Mouse (Mus musculus) heart, postnatal 4 days (tissue): Measurements from ENCODE around the gene Ahnak2. TPM values are rescaled to one million over a fixed set of nuclear protein-coding genes. Genes with fewer than 3 reads are reported as not detected.
A peak's percentile ranks its signal among the peaks of the same experiment; 100 is the strongest.

Experiments
- DNase-seq: peaks from one replicate; pipeline ENCODE4 v3.0.0; 2021
- total RNA-seq, 2 experiments: library from RNA; stranded (reverse); gene quantifications; 2 replicates each; pipeline ENCODE4 v1.2.3; 2021

The Ahnak2 gene
- total RNA-seq, 2 experiments from 2014 or later: 13.5 to 16.8 TPM

DNA sequence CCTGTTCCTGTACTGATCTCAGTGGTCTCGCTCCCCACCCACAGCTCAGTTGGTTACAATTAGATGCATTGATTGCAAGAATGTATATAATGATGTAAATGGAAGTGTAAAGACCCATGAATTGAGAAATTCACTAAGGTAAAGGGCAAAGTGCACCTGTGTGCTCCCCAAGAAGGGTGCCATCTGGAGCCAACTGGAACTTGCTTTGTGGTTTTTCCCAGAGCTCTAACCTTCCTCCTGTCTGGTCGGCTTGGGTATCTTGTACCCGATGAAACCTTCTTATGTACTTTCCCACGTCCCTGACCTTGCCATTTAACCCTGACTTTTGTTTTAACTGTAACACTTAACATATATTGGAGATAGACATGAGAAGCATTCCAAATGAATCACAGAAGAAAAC lies 46.6 kb downstream of the Ahnak2 start:
- DNase-seq: no peak

- no peak for DNase-seq
Observed at GRCm38 (mm10) chr12:112752399-112752798, 50.1 kb downstream of the Ahnak2 start.

- no peak for DNase-seq
Observed at GRCm38 (mm10) chr12:112750976-112751375, 51.5 kb downstream of the Ahnak2 start.

DNA sequence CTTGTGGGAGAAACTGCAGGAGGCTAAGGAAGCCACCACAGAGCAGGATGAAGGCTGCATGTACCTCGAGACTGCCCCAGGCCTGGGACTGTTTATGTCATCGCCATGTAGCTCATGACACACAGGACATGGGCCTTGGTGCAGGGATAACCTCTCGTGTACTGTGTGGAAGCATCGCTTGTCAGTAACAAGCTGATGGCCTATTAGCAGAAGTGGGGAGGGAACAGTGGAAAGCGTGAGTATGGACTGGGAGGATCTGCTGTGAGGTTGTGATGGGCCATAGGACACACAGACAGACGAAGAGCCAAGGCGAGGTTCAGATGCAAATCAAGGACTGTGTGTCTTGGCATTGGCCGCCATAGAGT lies 54.9 kb downstream of the Ahnak2 start:
- DNase-seq: no peak

DNA sequence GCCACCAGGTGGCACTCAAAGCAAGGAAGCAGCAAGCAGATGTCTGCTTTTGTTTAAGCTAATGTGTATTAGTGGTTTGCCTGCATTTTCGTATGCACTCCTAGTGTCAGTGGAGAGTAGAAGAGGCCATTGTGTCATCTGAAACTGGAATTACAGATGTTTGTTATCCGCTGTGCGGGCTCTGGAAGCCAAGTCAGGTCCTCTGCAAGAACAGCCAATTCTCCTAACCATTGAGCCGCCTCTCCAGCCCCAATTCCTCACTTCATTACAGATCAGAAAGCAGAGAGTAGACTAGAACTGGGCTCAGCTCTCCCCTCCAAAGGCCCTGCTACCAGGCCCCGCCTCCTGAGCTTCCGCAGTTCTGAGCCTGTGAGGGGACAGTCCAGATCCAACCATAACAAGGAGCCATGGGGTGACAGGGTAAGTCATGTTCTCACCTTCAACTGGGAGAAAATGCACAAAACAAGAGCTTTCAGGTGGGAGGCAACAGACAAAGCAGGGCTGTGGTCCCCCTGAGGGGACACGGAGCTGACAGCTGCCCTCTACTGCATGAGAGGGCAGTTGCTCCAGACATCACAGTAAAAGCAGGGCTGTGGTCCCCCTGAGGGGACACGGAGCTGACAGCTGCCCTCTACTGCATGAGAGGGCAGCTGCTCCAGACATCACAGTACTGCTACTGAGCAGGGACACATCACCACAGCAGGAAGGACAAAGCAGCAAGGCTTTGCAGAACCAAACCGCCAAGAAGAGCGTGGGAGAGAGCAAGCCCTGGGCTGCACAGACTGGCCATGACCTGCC lies 55.5 kb downstream of the Ahnak2 start:
- peak; percentile 62 for DNase-seq

DNA sequence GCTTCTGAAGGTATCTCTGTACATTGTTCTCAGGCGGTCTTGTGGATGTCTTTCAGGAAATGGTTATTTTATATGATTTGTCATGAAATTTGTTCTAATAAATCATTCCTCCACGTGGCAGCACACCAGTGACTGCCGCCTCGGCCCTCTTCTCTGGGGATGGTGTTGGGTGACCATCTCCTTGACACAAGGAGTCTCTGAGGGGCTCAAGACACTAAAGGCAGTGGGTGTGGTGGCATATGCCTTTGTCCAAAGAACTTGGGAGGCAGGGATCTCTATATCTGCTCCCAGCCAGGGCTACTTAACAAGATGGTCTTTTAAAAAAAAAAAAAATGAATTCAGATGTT lies 56.0 kb downstream of the Ahnak2 start:
- no peak for DNase-seq

- DNase-seq: no peak
Observed at GRCm38 (mm10) chr12:112745716-112746115, 56.7 kb downstream of the Ahnak2 start.

DNA sequence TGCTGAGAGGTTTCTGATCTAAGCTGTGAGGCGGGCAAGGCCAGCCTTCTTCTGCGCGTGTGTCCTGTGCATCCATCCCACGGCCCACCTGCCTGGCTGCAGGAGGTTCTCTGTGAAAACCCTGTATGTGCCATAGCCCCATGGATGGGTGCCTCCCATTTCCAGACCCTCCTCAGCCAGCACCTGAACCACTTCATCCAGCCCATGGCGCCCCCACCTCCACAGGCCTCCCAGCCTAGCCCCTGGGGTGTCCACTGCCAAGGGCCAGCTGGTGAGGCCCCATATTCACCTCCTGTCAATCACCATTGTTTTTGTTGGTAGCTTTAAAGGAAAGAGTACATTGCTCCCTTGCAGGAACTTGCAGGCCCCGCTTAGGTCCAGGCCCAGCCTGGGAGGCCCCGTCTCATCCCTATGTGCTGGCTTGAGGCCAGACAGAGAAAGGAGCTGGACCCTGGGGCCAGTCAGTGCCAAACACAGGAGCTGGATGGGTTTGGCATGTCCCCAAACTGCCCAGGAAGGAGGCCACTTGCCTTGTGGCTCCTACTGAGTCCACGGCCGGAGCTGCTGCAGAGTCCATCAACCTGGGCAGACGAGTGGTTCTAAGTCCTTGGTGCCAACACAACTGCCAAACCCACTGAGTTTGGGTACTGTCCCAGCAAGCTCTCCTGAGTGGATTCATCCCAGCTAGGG lies 57.4 kb downstream of the Ahnak2 start:
- DNase-seq: no peak

DNA sequence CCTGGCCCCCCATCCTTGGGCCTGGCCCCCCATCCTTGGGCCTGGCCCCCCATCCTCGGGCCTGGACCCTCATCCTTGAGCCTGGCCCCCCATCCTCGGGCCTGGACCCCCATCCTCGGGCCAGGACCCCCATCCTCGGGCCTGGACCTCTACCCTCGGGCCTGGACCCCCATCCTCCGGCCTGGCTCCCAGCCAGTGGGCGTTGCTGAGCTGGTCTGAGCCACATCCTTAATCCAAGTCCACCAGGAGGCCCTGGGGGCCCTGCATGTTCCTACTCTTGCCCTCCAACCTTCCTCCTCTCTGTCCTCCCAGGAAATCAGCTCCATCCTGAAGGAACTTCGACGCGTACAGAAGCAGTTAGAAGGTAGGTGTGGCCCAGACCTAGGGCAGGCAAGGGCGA lies 58.2 kb downstream of the Ahnak2 start:
- no peak for DNase-seq

DNA sequence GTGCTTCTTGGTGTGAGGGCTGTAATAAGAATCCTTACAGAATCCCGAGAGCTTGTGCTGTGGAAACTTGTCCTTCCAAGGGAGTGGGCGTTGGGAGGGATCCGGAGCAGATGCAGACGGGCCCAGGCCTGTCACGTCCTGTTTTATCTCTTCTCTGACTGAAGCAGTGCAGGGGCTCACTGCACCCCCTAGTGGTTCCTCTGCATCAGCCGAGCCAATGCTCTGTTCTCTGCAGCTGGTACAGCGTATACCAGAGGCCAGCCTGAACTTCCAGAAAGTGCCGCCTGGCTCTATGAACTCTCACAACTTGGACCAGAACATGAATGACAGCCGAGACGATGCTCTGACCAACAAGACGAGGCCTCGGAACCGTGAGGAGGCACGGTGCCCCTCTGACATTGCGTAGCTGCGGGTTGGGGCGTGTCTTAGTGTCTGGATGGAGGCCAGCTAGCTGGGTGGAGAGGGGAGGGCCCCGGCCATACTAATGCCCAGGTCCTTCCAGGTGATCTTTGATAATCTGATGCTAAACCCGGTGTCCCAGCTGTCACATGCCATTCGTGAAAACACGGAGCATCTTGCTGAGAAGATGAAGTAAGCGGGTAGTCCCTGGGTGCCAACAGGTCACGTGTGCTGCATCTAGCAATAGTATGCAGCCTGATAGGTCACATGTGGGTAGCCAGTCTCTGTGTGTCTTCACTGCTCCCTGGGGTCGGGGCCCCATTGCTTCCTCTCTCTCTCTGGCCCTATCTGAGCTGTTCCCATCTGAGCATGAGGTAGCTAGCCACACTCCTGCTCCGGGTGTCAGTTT lies 59.1 kb downstream of the Ahnak2 start:
- DNase-seq: peak; percentile 91

DNA sequence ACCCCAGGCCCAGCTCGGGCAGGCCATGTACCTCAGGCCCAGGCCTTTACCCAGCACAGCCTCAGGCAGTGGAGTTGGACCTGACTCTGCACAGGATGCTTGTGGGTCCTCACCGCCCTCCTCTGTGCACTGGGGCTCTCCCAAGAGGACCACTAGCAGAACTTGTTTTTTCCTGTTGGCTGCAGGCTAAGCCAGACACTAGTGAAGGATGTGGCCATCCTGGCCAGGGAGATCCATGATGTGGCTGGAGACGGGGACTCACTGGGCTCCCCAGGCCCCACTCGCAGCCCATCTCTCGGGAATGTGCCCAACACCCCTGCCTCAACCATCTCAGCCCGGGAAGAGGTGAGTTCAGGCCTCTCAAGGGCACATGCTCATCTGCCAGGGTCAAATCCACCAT lies 59.7 kb downstream of the Ahnak2 start:
- DNase-seq: no peak

GRCm38 (mm10) chr12:112739023-112739568 lies 63.4 kb downstream of the Ahnak2 start:
- no peak for DNase-seq

GRCm38 (mm10) chr12:112738281-112739022 lies 64.0 kb downstream of the Ahnak2 start:
- no peak for DNase-seq

GRCm38 (mm10) chr12:112737761-112738160 lies 64.7 kb downstream of the Ahnak2 start:
- no peak for DNase-seq

GRCm38 (mm10) chr12:112737081-112737480 lies 65.4 kb downstream of the Ahnak2 start:
- no peak for DNase-seq

DNA sequence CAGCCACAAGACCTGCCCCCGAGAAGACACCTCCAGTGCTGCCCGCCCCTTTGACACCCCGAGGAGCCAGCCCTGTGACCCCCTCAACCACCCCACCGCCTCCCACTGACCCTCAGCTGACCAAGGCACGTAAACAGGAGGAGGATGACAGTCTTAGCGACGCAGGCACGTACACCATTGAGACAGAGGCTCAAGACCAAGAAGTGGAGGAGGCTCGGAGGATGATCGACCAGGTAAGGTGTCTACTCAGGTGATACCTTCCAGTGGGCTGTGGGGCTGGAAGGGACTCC lies 65.9 kb downstream of the Ahnak2 start:
- DNase-seq: no peak

GRCm38 (mm10) chr12:112735896-112736635 lies 66.4 kb downstream of the Ahnak2 start:
- no peak for DNase-seq

DNA sequence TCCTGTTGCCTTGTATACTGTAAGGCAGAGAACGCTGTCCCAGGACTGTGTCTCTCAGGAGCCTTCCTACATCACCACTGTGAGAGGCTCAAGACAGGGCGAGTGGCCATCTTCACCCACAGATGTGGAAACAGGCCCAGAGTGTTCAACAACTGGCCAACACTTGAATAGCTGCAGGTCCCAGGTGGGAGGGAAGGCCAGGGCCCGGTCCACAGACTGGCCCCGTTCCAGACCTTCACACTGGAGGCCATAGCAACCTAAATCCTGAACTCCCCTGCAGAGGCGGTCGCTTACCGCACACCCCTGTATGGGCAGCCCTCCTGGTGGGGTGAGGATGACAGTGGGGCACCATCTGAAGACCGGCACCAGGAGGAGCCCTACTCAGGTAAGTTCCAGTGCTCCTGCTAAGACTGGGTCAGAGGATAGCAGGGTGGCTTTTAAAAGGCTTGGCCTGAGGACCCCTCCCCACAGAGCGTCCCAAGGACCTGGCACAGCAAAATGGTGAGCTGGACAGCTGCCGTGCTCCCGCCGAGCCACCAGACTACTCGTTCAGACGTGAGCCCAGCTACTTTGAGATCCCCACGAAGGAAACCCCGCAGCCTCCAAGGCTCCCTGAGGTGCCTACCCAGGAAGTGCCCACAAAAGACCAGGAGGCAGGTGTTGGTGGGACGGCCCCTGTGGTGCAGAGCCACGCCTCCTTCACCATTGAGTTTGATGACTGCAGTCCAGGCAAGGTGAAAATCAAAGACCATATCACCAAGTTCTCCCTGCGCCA lies 67.4 kb downstream of the Ahnak2 start:
- DNase-seq: no peak

GRCm38 (mm10) chr12:112734108-112734820 lies 68.2 kb downstream of the Ahnak2 start:
- DNase-seq: no peak

DNA sequence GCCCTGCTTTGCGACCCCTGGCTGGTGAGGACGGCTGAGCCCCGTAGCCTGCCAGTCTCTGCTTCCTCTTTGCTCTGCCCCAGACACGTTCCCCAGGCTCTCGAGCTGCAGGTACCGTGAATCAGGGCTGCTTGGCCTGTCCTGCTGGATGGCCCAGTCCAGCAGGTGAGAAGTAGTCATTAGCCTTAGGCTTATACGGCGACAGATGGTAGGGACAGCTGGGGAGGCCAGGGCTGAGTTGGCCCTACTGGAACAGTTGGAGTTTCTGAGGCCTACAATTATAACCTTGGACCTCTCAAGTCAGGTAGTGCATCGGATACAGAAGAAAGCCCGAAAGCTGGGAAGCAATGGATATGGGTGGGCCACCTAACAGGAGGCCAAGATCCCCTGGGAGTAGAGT lies 69.9 kb downstream of the Ahnak2 start:
- no peak for DNase-seq
